Mouse (Mus musculus) yolk sac, embryonic 10.5 days (tissue): ENCODE results near the gene Abhd6.

Experiments used
- DNase-seq: peaks from one replicate; pipeline ENCODE4 v3.0.0-alpha.2; 2017; ENCODE audit warnings: low spot score

Abhd6 gene

GRCm38 (mm10) chr14:8032087-8032944 lies 29.6 kb downstream of the Abhd6 start:
- DNase-seq = no peak

GRCm38 (mm10) chr14:8034561-8034960 lies 31.9 kb downstream of the Abhd6 start:
- no peak for DNase-seq

- DNase-seq = no peak
Measured at GRCm38 (mm10) chr14:8035951-8036350, 33.2 kb downstream of the Abhd6 start.

GRCm38 (mm10) chr14:8036406-8036805 lies 33.7 kb downstream of the Abhd6 start:
- DNase-seq = no peak

- DNase-seq = no peak
Measured at GRCm38 (mm10) chr14:8038150-8038549, 35.4 kb downstream of the Abhd6 start.

- DNase-seq = no peak
Measured at GRCm38 (mm10) chr14:8038791-8039448, 36.2 kb downstream of the Abhd6 start.

- DNase-seq = no peak
Measured at GRCm38 (mm10) chr14:8040179-8040578, 37.5 kb downstream of the Abhd6 start.

- no peak for DNase-seq
Measured at GRCm38 (mm10) chr14:8040911-8041678, 38.4 kb downstream of the Abhd6 start.

GRCm38 (mm10) chr14:8042120-8042519 lies 39.4 kb downstream of the Abhd6 start:
- no peak for DNase-seq

GRCm38 (mm10) chr14:8042577-8042976 lies 39.9 kb downstream of the Abhd6 start:
- no peak for DNase-seq

GRCm38 (mm10) chr14:8044330-8044729 lies 41.6 kb downstream of the Abhd6 start:
- no peak for DNase-seq

- DNase-seq = no peak
Measured at GRCm38 (mm10) chr14:8044786-8045185, 42.1 kb downstream of the Abhd6 start.

GRCm38 (mm10) chr14:8045187-8045846 lies 42.6 kb downstream of the Abhd6 start:
- no peak for DNase-seq

GRCm38 (mm10) chr14:8046839-8047238 lies 44.1 kb downstream of the Abhd6 start:
- peak; percentile 29 for DNase-seq

GRCm38 (mm10) chr14:8049334-8049733 lies 46.6 kb downstream of the Abhd6 start:
- DNase-seq = no peak

- no peak for DNase-seq
Measured at GRCm38 (mm10) chr14:8051869-8052268, 49.2 kb downstream of the Abhd6 start.

- no peak for DNase-seq
Measured at GRCm38 (mm10) chr14:8052661-8053060, 50.0 kb downstream of the Abhd6 start.

- DNase-seq = no peak
Measured at GRCm38 (mm10) chr14:8054310-8055102, 51.8 kb downstream of the Abhd6 start.

GRCm38 (mm10) chr14:8056076-8056475 lies 53.4 kb downstream of the Abhd6 start:
- DNase-seq = no peak

GRCm38 (mm10) chr14:8059938-8060337 lies 57.2 kb downstream of the Abhd6 start:
- DNase-seq = no peak

- DNase-seq = no peak
Measured at GRCm38 (mm10) chr14:8062076-8062475, 59.4 kb downstream of the Abhd6 start.
